Mouse (Mus musculus): ENCODE data around the gene Ftl1.

Gene Ftl1

GRCm38 (mm10) chr7:45409497-45410163, 50.1 kb downstream of the Ftl1 start:
- no peak for DNase-seq

GRCm38 (mm10) chr7:45408949-45409348, 50.7 kb downstream of the Ftl1 start:
- DNase-seq = no peak

GRCm38 (mm10) chr7:45408351-45408750, 51.3 kb downstream of the Ftl1 start:
- DNase-seq = no peak

All from retina, postnatal 1 day (tissue).